10 mouse cellular contexts compared by ENCODE assay signal in the genomic region with DNA sequence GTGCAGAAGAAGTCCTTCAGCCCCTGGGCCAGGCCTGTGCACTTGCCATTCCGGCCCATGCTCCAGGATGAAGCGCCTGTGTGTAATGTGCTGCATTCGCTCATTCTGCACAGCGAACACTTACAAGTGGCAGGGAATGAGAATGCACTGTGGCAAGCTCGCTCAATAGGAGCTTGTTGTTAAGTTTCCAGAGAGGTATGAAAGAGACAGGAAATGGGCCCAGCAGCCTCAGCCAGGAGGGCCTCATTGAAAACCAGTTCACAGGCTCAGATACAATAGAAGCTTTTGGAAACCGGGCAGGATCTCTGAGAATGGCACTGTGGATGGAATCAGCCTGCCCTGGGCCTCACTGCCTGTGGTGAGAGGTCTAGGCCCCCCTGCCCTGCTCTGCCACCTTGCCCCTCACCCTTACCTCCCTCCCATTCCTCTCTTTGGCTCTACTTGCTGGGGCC.
DNase-seq lines count a peak whose midpoint lies in the region; ATAC-seq and TF ChIP-seq lines count a peak whose summit lies in the region.
"Had no signal": no experiment of that assay in that cellular context is flagged by ENCODE, and none has a peak within 500 bp of the region (broad histone marks: within the 10 kb centered on the region; RNA-seq: fewer than 3 reads in every experiment).

No protein-coding gene starts in this region.

- H3K4me2 ChIP-seq in hindbrain, embryonic 12.5 days (replicated peaks) = no peak overlapping the region
- H3K4me2 ChIP-seq in midbrain, embryonic 12.5 days (replicated peaks) = no peak overlapping the region
- no peak overlapping the region for H3K4me2 ChIP-seq in liver, postnatal 0 days (ENCODE audit: low read depth, low read length)
- H3K4me2 ChIP-seq: embryonic facial prominence, embryonic 15.5 days had no signal

- ATAC-seq in hindbrain, embryonic 12.5 days (ENCODE audit: low FRiP score) = peak; percentile 87
- peak; percentile 85 for ATAC-seq in midbrain, embryonic 12.5 days (ENCODE audit: low FRiP score, low read depth)
- ATAC-seq in liver, postnatal 0 days = no peak

- H3K4me3 ChIP-seq in hindbrain, embryonic 12.5 days = no peak overlapping the region
- no peak overlapping the region for H3K4me3 ChIP-seq in midbrain, embryonic 12.5 days
- no peak overlapping the region for H3K4me3 ChIP-seq in liver, postnatal 0 days (ENCODE audit: low read depth, low read length)
- H3K4me3 ChIP-seq: embryonic facial prominence, embryonic 15.5 days; myocyte had no signal

- no peak for TF ChIP-seq EP300 in liver, postnatal 0 days (IDR thresholded peaks at IDR 0.05; ENCODE audit: low read depth)

- DNase-seq in ES-CJ7 (ENCODE audit: low read depth, low spot score) = peak; percentile 73
- DNase-seq in brain, embryonic 18.5 days (ENCODE audit: low read depth, low spot score) = peak; percentile 49
- no peak for DNase-seq in liver, postnatal 0 days
- no peak for DNase-seq in adrenal gland, postnatal 14 days
- no peak for DNase-seq in heart, adult 9 months (ENCODE audit: low spot score in 2 of 2)

- H3K4me1 ChIP-seq in hindbrain, embryonic 12.5 days = peaks cover 12% of the 10 kb centered on the region
- H3K4me1 ChIP-seq in midbrain, embryonic 12.5 days = peaks cover 16% of the 10 kb centered on the region
- H3K4me1 ChIP-seq in liver, postnatal 0 days (ENCODE audit: insufficient read depth) = no peaks in the 10 kb centered on the region
- H3K4me1 ChIP-seq: embryonic facial prominence, embryonic 15.5 days had no signal

- H3K9ac ChIP-seq in hindbrain, embryonic 12.5 days = no peak overlapping the region
- H3K9ac ChIP-seq in midbrain, embryonic 12.5 days (replicated peaks) = no peak overlapping the region
- H3K9ac ChIP-seq in liver, postnatal 0 days (replicated peaks) = no peak overlapping the region
- H3K9ac ChIP-seq: embryonic facial prominence, embryonic 15.5 days had no signal

- no peaks in the 10 kb centered on the region for H3K27me3 ChIP-seq in hindbrain, embryonic 12.5 days
- H3K27me3 ChIP-seq in midbrain, embryonic 12.5 days = no peaks in the 10 kb centered on the region
- H3K27me3 ChIP-seq in liver, postnatal 0 days (ENCODE audit: insufficient read depth, low read length) = no peaks in the 10 kb centered on the region
- H3K27me3 ChIP-seq: embryonic facial prominence, embryonic 15.5 days had no signal

- no peak for TF ChIP-seq CTCF in liver, postnatal 0 days (IDR thresholded peaks at IDR 0.05; ENCODE audit: low read depth)

- H3K27ac ChIP-seq in hindbrain, embryonic 12.5 days = peak overlapping the region; percentile 25; the same call in 1 of the 2 replicates
- H3K27ac ChIP-seq in midbrain, embryonic 12.5 days (replicated peaks) = peak overlapping the region; percentile 52; the same call in 1 of the 2 replicates
- no peak overlapping the region for H3K27ac ChIP-seq in liver, postnatal 0 days (ENCODE audit: low read depth)
- H3K27ac ChIP-seq: embryonic facial prominence, embryonic 15.5 days; kidney, postnatal 0 days had no signal

- 32% methylated on average over 6 of the region's 6 CpGs for WGBS in hindbrain, embryonic 12.5 days
- WGBS in midbrain, embryonic 12.5 days = 29% methylated on average over 6 of the region's 6 CpGs
- 72% methylated on average over 6 of the region's 6 CpGs for WGBS in liver, postnatal 0 days (ENCODE audit: insufficient replicate concordance)

- H3K36me3 ChIP-seq in hindbrain, embryonic 12.5 days = no peaks in the 10 kb centered on the region
- no peaks in the 10 kb centered on the region for H3K36me3 ChIP-seq in midbrain, embryonic 12.5 days
- H3K36me3 ChIP-seq in liver, postnatal 0 days (replicated peaks; ENCODE audit: insufficient read depth, low read length) = no peaks in the 10 kb centered on the region
- H3K36me3 ChIP-seq: embryonic facial prominence, embryonic 15.5 days had no signal

- H3K9me3 ChIP-seq in hindbrain, embryonic 12.5 days (replicated peaks) = no peaks in the 10 kb centered on the region
- H3K9me3 ChIP-seq in midbrain, embryonic 12.5 days = no peaks in the 10 kb centered on the region
- no peaks in the 10 kb centered on the region for H3K9me3 ChIP-seq in liver, postnatal 0 days (ENCODE audit: low read length)
- H3K9me3 ChIP-seq: embryonic facial prominence, embryonic 15.5 days had no signal

Comparison
In these comparisons a context has a peak if more than half of its experiments do, and no peak if none do; other contexts are left out.
1. DNase-seq: peak in ES-CJ7 (single experiment) and brain, embryonic 18.5 days (single experiment); none in liver, postnatal 0 days (single experiment), adrenal gland, postnatal 14 days (single experiment) and heart, adult 9 months (0 of 2).